Mouse (Mus musculus): ENCODE measurements around the gene Larp1. TPM values are rescaled to one million over a fixed set of nuclear protein-coding genes. Genes with fewer than 3 reads are reported as not detected.

The Larp1 gene
- polyA plus RNA-seq (2012; rRNA removed) = 45.5 and 48.0 TPM in 2 replicates

DNA sequence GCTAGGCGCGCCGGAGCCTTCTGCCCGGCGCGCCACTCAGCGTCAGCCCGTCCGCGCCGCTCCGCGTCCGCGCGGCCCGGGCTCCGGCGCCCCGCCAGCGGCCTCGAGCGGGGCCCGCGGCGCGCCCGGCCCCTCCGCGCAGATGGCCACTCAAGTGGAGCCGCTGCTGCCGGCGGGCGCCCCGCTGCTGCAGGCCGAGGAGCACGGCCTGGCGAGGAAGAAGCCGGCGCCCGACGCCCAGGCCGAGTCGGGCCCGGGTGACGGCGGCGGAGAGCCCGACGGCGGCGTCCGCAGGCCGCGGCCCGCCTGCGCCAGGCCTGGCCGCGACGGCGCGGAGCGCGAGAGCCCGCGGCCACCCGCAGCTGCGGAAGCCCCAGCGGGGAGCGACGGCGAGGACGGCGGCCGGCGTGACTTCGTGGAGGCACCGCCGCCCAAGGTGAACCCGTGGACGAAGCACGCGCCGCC is at the start of gene Larp1:
Gene Larp1 (plus strand): TSS at position 14 of the 465 bp plus-strand sequence.

DNA sequence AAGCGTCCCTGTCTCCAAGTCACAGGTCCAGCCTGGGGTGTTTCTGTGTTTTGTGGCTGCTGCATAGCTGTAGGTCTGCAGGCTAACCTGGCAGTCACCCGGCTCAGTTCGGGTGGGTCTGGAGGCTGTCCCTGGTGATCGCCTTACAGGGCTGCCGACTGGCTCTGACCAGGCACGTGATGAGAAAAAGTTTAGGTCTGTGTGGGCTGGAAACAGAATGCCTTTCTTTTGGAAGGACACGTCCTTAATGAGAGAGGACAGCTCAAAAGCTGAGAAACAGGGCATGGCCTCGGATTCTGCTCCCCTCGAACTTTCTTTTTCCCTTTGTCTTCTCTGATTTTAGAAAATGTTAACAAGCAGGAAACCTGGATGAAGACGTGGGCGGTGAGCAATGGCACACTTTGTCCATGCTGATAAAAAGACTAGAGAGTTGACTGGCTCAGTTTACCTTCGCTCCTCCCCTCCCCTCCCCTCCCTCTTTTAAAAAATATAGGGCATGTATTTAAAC is 84.2 kb downstream of the Larp1 start, which contains the start of gene Gm12248:
Gene Gm12248 (minus strand): TSS at position 114 of the 508 bp plus-strand sequence.

GRCm38 (mm10) chr11:58103697-58104306 is 94.9 kb downstream of the Larp1 start, which contains the start of gene Cnot8:
Gene Cnot8 (plus strand): TSS chr11:58104153.

Other genes with a start within 250 kb of the Larp1 start
- gene Sap30l, start 207.4 kb upstream of the Larp1 start, polyA plus RNA-seq (2012; rRNA removed) = 32.7 and 37.2 TPM in 2 replicates
- 0.30 TPM in 1 of 2 replicates, not detected in the other for gene Hand1, start 176.2 kb upstream of the Larp1 start, polyA plus RNA-seq (2012; rRNA removed)
- gene Gm12248, start 84.1 kb downstream of the Larp1 start, polyA plus RNA-seq (2012; rRNA removed) = not detected in 2 replicates
- gene Cnot8, start 95.1 kb downstream of the Larp1 start, polyA plus RNA-seq (2012; rRNA removed) = 107 and 111 TPM in 2 replicates
- gene Gemin5, start 159.5 kb downstream of the Larp1 start, polyA plus RNA-seq (2012; rRNA removed) = 11.3 and 12.1 TPM in 2 replicates
- 77.5 and 91.2 TPM in 2 replicates for gene Mrpl22, start 162.6 kb downstream of the Larp1 start, polyA plus RNA-seq (2012; rRNA removed)
- gene Igtp, start 190.5 kb downstream of the Larp1 start, polyA plus RNA-seq (2012; rRNA removed) = 2.6 and 4.7 TPM in 2 replicates
- 2.0 and 2.4 TPM in 2 replicates for gene Irgm2, start 190.6 kb downstream of the Larp1 start, polyA plus RNA-seq (2012; rRNA removed)